Mouse (Mus musculus) CH12.LX (cell line): ENCODE results near the gene Terb2.

Experiments
- CHD2 ChIP-seq: IDR thresholded peaks from 2 replicates; pipeline ENCODE4 v1.6.1; 2011; ENCODE audit warnings: low read length, improper control_type of control experiment
- CTCF ChIP-seq, 2 experiments: IDR thresholded peaks in 1 of 2; conservative IDR thresholded peaks in 1 of 2; 2 replicates each; pipeline ENCODE4 v1.5.1; 2011 to 2012; ENCODE audit warnings: low read depth in 2 of 2, low read length in 2 of 2, improper control_type of control experiment in 1 of 2, inconsistent platforms in 1 of 2, mild to moderate bottlenecking in 1 of 2, moderate library complexity in 1 of 2
- HCFC1 ChIP-seq: IDR thresholded peaks from 2 replicates; pipeline ENCODE4 v1.6.1; 2012; ENCODE audit warnings: low read depth, mild to moderate bottlenecking, inconsistent platforms, low read length, improper control_type of control experiment
- JUN ChIP-seq: IDR thresholded peaks from 2 replicates; pipeline ENCODE4 v1.6.1; 2011; ENCODE audit warnings: low read depth, mild to moderate bottlenecking, low read length, improper control_type of control experiment, moderate library complexity; ENCODE audit not compliant: insufficient read depth
- MAX ChIP-seq: IDR thresholded peaks from 2 replicates; pipeline ENCODE4 v1.6.1; 2011; ENCODE audit warnings: low read length, improper control_type of control experiment
- NELFE ChIP-seq: IDR thresholded peaks from 2 replicates; pipeline ENCODE4 v1.6.1; 2011; ENCODE audit warnings: low read depth, low read length, improper control_type of control experiment
- POLR2A ChIP-seq: IDR thresholded peaks from 2 replicates; pipeline ENCODE4 v1.6.1; 2011; ENCODE audit warnings: low read depth, mild to moderate bottlenecking, improper control_type of control experiment, low read length
- RAD21 ChIP-seq: IDR thresholded peaks from 2 replicates; pipeline ENCODE4 v1.6.1; 2011; ENCODE audit warnings: low read depth, mild to moderate bottlenecking, low read length, improper control_type of control experiment, moderate library complexity
- USF1 ChIP-seq: IDR thresholded peaks from 2 replicates; pipeline ENCODE4 v1.6.1; 2014; ENCODE audit warnings: low read depth, mild to moderate bottlenecking, inconsistent platforms, low read length, improper control_type of control experiment
- ZC3H11A ChIP-seq: IDR thresholded peaks from 2 replicates; pipeline ENCODE4 v1.6.1; 2012; ENCODE audit warnings: low read depth, mild to moderate bottlenecking, inconsistent platforms, low read length, improper control_type of control experiment
- ZMIZ1 ChIP-seq: IDR thresholded peaks from 2 replicates; pipeline ENCODE4 v1.6.1; 2012; ENCODE audit warnings: low read depth, mild to moderate bottlenecking, inconsistent platforms, low read length, improper control_type of control experiment

DNA sequence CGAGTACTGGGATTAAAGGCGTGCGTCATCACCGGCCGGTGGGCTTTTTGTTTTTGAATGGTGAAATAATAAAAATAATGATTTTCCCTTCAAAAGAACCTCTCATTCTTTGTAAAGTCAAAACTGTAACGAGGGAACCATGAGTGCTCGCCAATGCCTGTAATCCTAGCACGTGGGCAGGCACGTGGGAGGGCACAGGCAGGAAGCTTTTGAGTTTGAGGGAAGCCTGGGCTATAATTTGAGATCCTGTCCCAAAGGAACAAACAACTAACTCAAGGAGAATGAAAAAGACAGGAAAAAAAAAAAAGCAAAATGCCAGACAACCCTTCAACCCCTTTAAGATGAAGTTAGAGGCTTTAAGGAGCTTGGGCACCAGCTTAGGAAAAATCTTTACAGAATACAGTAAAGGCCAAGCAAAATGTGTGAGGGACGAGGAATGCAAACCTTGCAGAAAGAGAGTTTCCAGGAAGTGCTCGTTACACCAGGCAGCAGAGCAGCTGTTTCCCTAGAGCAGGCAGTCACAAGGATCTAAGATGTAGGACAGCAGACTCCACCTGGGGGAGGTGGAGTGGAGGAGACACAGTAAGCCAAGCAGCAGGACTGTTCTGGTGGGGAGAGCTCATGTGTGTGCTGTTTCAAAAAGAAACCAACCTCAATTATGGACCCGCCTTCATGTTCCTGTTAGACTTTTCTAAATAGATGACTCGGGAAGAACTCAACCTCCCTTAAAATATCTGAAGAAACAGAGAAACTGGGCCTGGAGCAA, 22.5 kb upstream of the Terb2 start:
- TF ChIP-seq CTCF (conservative IDR thresholded peaks at IDR 0.05 in 1 of 2, IDR thresholded peaks at IDR 0.05 in 1 of 2; ENCODE audit: low read depth in 2 of 2, low read length in 2 of 2) (no peak), CHD2 (no peak), POLR2A (peak; percentile 49), MAX (peak; percentile 92), NELFE (no peak), HCFC1 (no peak), ZC3H11A (no peak), ZMIZ1 (no peak), USF1 (no peak), RAD21 (no peak; the same call in none of the 2 replicates), JUN (no peak)
